Mouse (Mus musculus) heart, postnatal 0 days (tissue): ENCODE measurements at regions not wholly inside any gene's neighbourhood (a gene's known extent, or its start where the extent isn't known, plus 50 kb on each side); places are given as distances from the start of the nearest gene placed in this dataset.

ENCODE experiments used
- ATAC-seq: fragments of 200-750 bp; cut with Nextera tagmentation; 2 replicates; pipeline ENCODE4 v1.8.0; 2017; ENCODE audit warnings: low read depth, moderate number of reproducible peaks, moderate library complexity; ENCODE audit not compliant: insufficient read depth
- DNase-seq: peaks from one replicate; pipeline ENCODE4 v3.0.0-alpha.2; 2016; ENCODE audit warnings: low spot score
- H3K27ac ChIP-seq: fragments of 300-500 bp; sonication (generic); 2 replicates; pipeline ENCODE4 v1.5.1; 2014; ENCODE audit warnings: low read depth, mild to moderate bottlenecking
- H3K27me3 ChIP-seq: fragments of 300-500 bp; sonication (generic); 2 replicates; pipeline ENCODE4 v1.6.1; 2014; ENCODE audit warnings: low read length, mixed read lengths; ENCODE audit not compliant: control insufficient read depth, insufficient read depth
- H3K36me3 ChIP-seq: fragments of 300-500 bp; sonication (generic); replicated peaks from 2 replicates; pipeline ENCODE4 v1.6.1; 2014; ENCODE audit warnings: low read length, mixed read lengths; ENCODE audit not compliant: control insufficient read depth, insufficient read depth
- H3K4me1 ChIP-seq: fragments of 300-500 bp; sonication (generic); 2 replicates; pipeline ENCODE4 v1.6.1; 2014; ENCODE audit warnings: antibody characterized with exemption; ENCODE audit not compliant: control insufficient read depth, insufficient read depth
- H3K4me2 ChIP-seq: fragments of 300-500 bp; sonication (generic); 2 replicates; pipeline ENCODE4 v1.6.1; 2014; ENCODE audit warnings: low read depth, mild to moderate bottlenecking, low read length, moderate library complexity
- H3K4me3 ChIP-seq: fragments of 300-500 bp; sonication (generic); 2 replicates; pipeline ENCODE4 v1.5.1; 2014; ENCODE audit warnings: low read depth, low read length
- H3K9ac ChIP-seq: fragments of 300-500 bp; sonication (generic); replicated peaks from 2 replicates; pipeline ENCODE4 v1.6.1; 2014; ENCODE audit warnings: low read depth, low read length, mixed read lengths
- H3K9me3 ChIP-seq: fragments of 300-500 bp; sonication (generic); replicated peaks from 2 replicates; pipeline ENCODE4 v1.6.1; 2016; ENCODE audit warnings: low read length; ENCODE audit not compliant: control insufficient read depth
- CTCF ChIP-seq: IDR thresholded peaks from 2 replicates; pipeline ENCODE4 v1.5.1; 2016; ENCODE audit warnings: antibody characterized with exemption, control low read depth, low read depth
- EP300 ChIP-seq: IDR thresholded peaks from 2 replicates; pipeline ENCODE4 v1.6.1; 2016; ENCODE audit warnings: antibody characterized with exemption, low read depth
- WGBS: fragments of 180-500 bp; shearing (Covaris S2); extraction: QIAGEN DNeasy Blood & Tissue Kit; methylation state at CpG from one replicate; pipeline ENCODE4 v1.1.7; 2014; 5-methylcytosine and 5-hydroxymethylcytosine counted together

- no peaks in the 10 kb centered on the region for H3K4me1 ChIP-seq
- no peak overlapping the region for H3K9ac ChIP-seq
- TF ChIP-seq CTCF (no peak), EP300 (no peak)
- 90% methylated on average over 4 of the region's 4 CpGs for WGBS
- no peak for ATAC-seq
- H3K27ac ChIP-seq = no peak overlapping the region
- no peak overlapping the region for H3K4me3 ChIP-seq
- H3K4me2 ChIP-seq = no peak overlapping the region
- no peak for DNase-seq
- H3K27me3 ChIP-seq = no peaks in the 10 kb centered on the region
- no peaks in the 10 kb centered on the region for H3K9me3 ChIP-seq
- no peaks in the 10 kb centered on the region for H3K36me3 ChIP-seq
These were observed 253.1 kb upstream of the Prickle1 start for GRCm38 (mm10) chr15:93848830-93849229.

- DNase-seq = no peak
- Histone ChIP-seq H3K4me2 (no peak overlapping the region), H3K27ac (no peak overlapping the region), H3K27me3 (no peaks in the 10 kb centered on the region), H3K4me1 (no peaks in the 10 kb centered on the region), H3K4me3 (no peak overlapping the region), H3K36me3 (no peaks in the 10 kb centered on the region), H3K9ac (no peak overlapping the region), H3K9me3 (no peaks in the 10 kb centered on the region)
- TF ChIP-seq CTCF (no peak), EP300 (no peak)
- 79% methylated on average over 4 of the region's 4 CpGs for WGBS
- ATAC-seq = no peak
These were observed 251.1 kb upstream of the Prickle1 start for GRCm38 (mm10) chr15:93846797-93847196.

- WGBS = 37% methylated on average over 6 of the region's 6 CpGs
- no peaks in the 10 kb centered on the region for H3K27me3 ChIP-seq
- no peaks in the 10 kb centered on the region for H3K4me1 ChIP-seq
- DNase-seq = no peak
- TF ChIP-seq CTCF (no peak), EP300 (no peak)
- no peaks in the 10 kb centered on the region for H3K36me3 ChIP-seq
- no peak overlapping the region for H3K4me3 ChIP-seq
- H3K27ac ChIP-seq = no peak overlapping the region
- H3K4me2 ChIP-seq = no peak overlapping the region; the same call in 1 of the 2 replicates
- H3K9ac ChIP-seq = no peak overlapping the region
- no peaks in the 10 kb centered on the region for H3K9me3 ChIP-seq
- ATAC-seq = no peak
These were observed 250.1 kb upstream of the Prickle1 start for GRCm38 (mm10) chr15:93845801-93846200.

GRCm38 (mm10) chr15:93832956-93833355, 237.3 kb upstream of the Prickle1 start:
- H3K4me3 ChIP-seq = no peak overlapping the region
- DNase-seq = no peak
- H3K36me3 ChIP-seq = no peaks in the 10 kb centered on the region
- H3K27me3 ChIP-seq = no peaks in the 10 kb centered on the region
- no peak for ATAC-seq
- no peak overlapping the region for H3K9ac ChIP-seq
- no peaks in the 10 kb centered on the region for H3K9me3 ChIP-seq
- no peaks in the 10 kb centered on the region for H3K4me1 ChIP-seq
- H3K27ac ChIP-seq = no peak overlapping the region
- 76% methylated on average over 1 of the region's 1 CpGs for WGBS
- no peak overlapping the region for H3K4me2 ChIP-seq
- TF ChIP-seq CTCF = no peak
- no peak for TF ChIP-seq EP300

- no peak overlapping the region for H3K4me3 ChIP-seq
- 52% methylated on average over 14 of the region's 14 CpGs for WGBS
- H3K4me2 ChIP-seq = peak overlapping the region; percentile 26; the same call in 1 of the 2 replicates
- no peaks in the 10 kb centered on the region for H3K4me1 ChIP-seq
- no peaks in the 10 kb centered on the region for H3K9me3 ChIP-seq
- no peak for TF ChIP-seq EP300
- no peak for TF ChIP-seq CTCF
- ATAC-seq (no peak), DNase-seq (no peak)
- H3K9ac ChIP-seq = no peak overlapping the region
- H3K27ac ChIP-seq = no peak overlapping the region
- no peaks in the 10 kb centered on the region for H3K36me3 ChIP-seq
- H3K27me3 ChIP-seq = no peaks in the 10 kb centered on the region
These were observed 236.8 kb upstream of the Prickle1 start for GRCm38 (mm10) chr15:93832431-93832936.

- ATAC-seq (no peak), DNase-seq (no peak)
- H3K36me3 ChIP-seq = no peaks in the 10 kb centered on the region
- no peaks in the 10 kb centered on the region for H3K9me3 ChIP-seq
- no peak overlapping the region for H3K4me3 ChIP-seq
- H3K4me1 ChIP-seq = no peaks in the 10 kb centered on the region
- no peak overlapping the region for H3K4me2 ChIP-seq
- WGBS = 69% methylated on average over 3 of the region's 3 CpGs
- H3K9ac ChIP-seq = no peak overlapping the region
- no peak overlapping the region for H3K27ac ChIP-seq
- H3K27me3 ChIP-seq = no peaks in the 10 kb centered on the region
- TF ChIP-seq EP300 (no peak), CTCF (no peak)
These were observed 235.5 kb upstream of the Prickle1 start for GRCm38 (mm10) chr15:93831148-93831547.
